ENCODE assay signal across 9 mouse cellular contexts in the genomic region with DNA sequence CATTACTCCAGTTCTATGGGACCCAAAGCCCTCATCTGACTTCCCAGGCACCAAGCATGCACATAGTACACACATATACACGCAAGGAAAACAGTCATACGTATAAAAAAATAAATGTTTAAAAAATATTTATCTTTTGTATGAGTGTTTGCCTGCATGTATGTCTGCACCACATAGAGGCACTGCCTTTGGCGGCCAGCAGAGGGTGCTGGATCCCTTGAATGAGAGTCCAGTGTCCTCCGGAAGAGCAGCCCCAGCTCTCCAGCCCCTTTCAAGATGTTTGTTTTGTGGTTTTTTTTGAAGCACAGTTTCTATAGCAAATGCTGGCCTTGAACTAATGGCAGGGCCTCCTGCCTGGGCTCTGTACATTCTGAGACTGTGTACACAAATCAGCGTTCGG. TPM values are rescaled to one million over a fixed set of nuclear protein-coding genes. Genes with fewer than 3 reads are reported as not detected.
DNase-seq lines count a peak whose midpoint lies in the region; ATAC-seq and TF ChIP-seq lines count a peak whose summit lies in the region.
"Had no signal": no experiment of that assay in that cellular context is flagged by ENCODE, and none has a peak within 500 bp of the region (broad histone marks: within the 10 kb centered on the region; RNA-seq: fewer than 3 reads in every experiment).

No protein-coding gene starts in this region.

- no peak overlapping the region for H3K4me2 ChIP-seq in heart, postnatal 0 days (ENCODE audit: low read depth, low read length)
- no peak overlapping the region for H3K4me2 ChIP-seq in limb, embryonic 11.5 days (ENCODE audit: low read depth, severe bottlenecking)
- H3K4me2 ChIP-seq in intestine, embryonic 15.5 days (replicated peaks), result no peak overlapping the region
- H3K4me2 ChIP-seq: lung, embryonic 15.5 days had no signal

- H3K9me3 ChIP-seq in heart, postnatal 0 days (replicated peaks; ENCODE audit: control insufficient read depth, low read length), result no peaks in the 10 kb centered on the region
- no peaks in the 10 kb centered on the region for H3K9me3 ChIP-seq in limb, embryonic 11.5 days (ENCODE audit: control insufficient read depth, low read length)
- H3K9me3 ChIP-seq in intestine, embryonic 15.5 days, result no peaks in the 10 kb centered on the region

- H3K27ac ChIP-seq in heart, postnatal 0 days (ENCODE audit: low read depth), result no peak overlapping the region
- no peak overlapping the region for H3K27ac ChIP-seq in limb, embryonic 11.5 days (replicated peaks; ENCODE audit: low read depth, low read length)
- no peak overlapping the region for H3K27ac ChIP-seq in intestine, embryonic 15.5 days
- H3K27ac ChIP-seq: lung, embryonic 15.5 days had no signal

- ATAC-seq in heart, postnatal 0 days (ENCODE audit: insufficient read depth, low read depth), result no peak
- ATAC-seq in common myeloid progenitor, adult 5-6 weeks (replicated peaks; ENCODE audit: low read depth, poor library complexity, severe bottlenecking), result 0 out of 2 replicates have a peak, but pooled peaks have one; percentile 42
- ATAC-seq in limb, embryonic 11.5 days (ENCODE audit: insufficient number of reproducible peaks, low FRiP score, low TSS enrichment, low read depth), result no peak
- no peak for ATAC-seq in intestine, embryonic 15.5 days

- WGBS in heart, postnatal 0 days, result 87% methylated on average over 6 of the region's 6 CpGs
- WGBS in limb, embryonic 11.5 days, result 84% methylated on average over 6 of the region's 6 CpGs
- WGBS in intestine, embryonic 15.5 days, result 78% methylated on average over 6 of the region's 6 CpGs

- H3K4me1 ChIP-seq in heart, postnatal 0 days (ENCODE audit: control insufficient read depth, insufficient read depth), result no peaks in the 10 kb centered on the region
- no peaks in the 10 kb centered on the region for H3K4me1 ChIP-seq in limb, embryonic 11.5 days (ENCODE audit: control insufficient read depth, insufficient read depth, low read length)
- H3K4me1 ChIP-seq in intestine, embryonic 15.5 days (replicated peaks), result no peaks in the 10 kb centered on the region
- H3K4me1 ChIP-seq: lung, embryonic 15.5 days had no signal

- TF ChIP-seq CTCF in heart, postnatal 0 days (IDR thresholded peaks at IDR 0.05; ENCODE audit: low read depth), result peak; percentile 39

- TF ChIP-seq EP300 in heart, postnatal 0 days (IDR thresholded peaks at IDR 0.05; ENCODE audit: low read depth), result no peak

- no peaks in the 10 kb centered on the region for H3K27me3 ChIP-seq in heart, postnatal 0 days (ENCODE audit: control insufficient read depth, insufficient read depth, low read length)
- no peaks in the 10 kb centered on the region for H3K27me3 ChIP-seq in limb, embryonic 11.5 days (ENCODE audit: control insufficient read depth, insufficient read depth, low read length)
- H3K27me3 ChIP-seq in intestine, embryonic 15.5 days (replicated peaks), result no peaks in the 10 kb centered on the region
- H3K27me3 ChIP-seq: lung, embryonic 15.5 days had no signal

- H3K36me3 ChIP-seq in heart, postnatal 0 days (replicated peaks; ENCODE audit: control insufficient read depth, insufficient read depth, low read length), result peaks cover 83% of the 10 kb centered on the region
- peaks cover 49% of the 10 kb centered on the region for H3K36me3 ChIP-seq in limb, embryonic 11.5 days (ENCODE audit: control insufficient read depth, insufficient read depth, low read length)
- H3K36me3 ChIP-seq in intestine, embryonic 15.5 days, result peaks cover 58% of the 10 kb centered on the region

- DNase-seq in heart, postnatal 0 days (ENCODE audit: low spot score), result peak; percentile 10
- no peak for DNase-seq in heart, adult 9 months (ENCODE audit: low spot score in 2 of 2)
- DNase-seq in urinary bladder, postnatal 14 days (ENCODE audit: low spot score), result peak; percentile 38
- DNase-seq in urinary bladder, adult 2 months (ENCODE audit: low spot score), result no peak
- peak; percentile 72 for DNase-seq in limb, embryonic 11.5 days (ENCODE audit: low spot score)
- peak; percentile 51 to 73 for DNase-seq in spleen, postnatal 4 days (ENCODE audit: low spot score in 2 of 2)

- H3K9ac ChIP-seq in heart, postnatal 0 days (replicated peaks; ENCODE audit: low read depth, low read length), result no peak overlapping the region
- H3K9ac ChIP-seq in limb, embryonic 11.5 days (ENCODE audit: low read length), result no peak overlapping the region
- no peak overlapping the region for H3K9ac ChIP-seq in intestine, embryonic 15.5 days
- H3K9ac ChIP-seq: lung, embryonic 15.5 days had no signal

- no peak overlapping the region for H3K4me3 ChIP-seq in heart, postnatal 0 days (ENCODE audit: low read depth, low read length)
- no peak overlapping the region for H3K4me3 ChIP-seq in limb, embryonic 11.5 days (ENCODE audit: low read depth, low read length)
- H3K4me3 ChIP-seq in intestine, embryonic 15.5 days (replicated peaks), result no peak overlapping the region
- H3K4me3 ChIP-seq: lung, embryonic 15.5 days had no signal

RNA-seq across cellular contexts. Expression of a gene that starts 24.4 kb away (rescaled TPM):
- 95.1 and 118 TPM in 2 replicates for total RNA-seq in heart, postnatal 0 days (2014; rRNA removed; ENCODE audit: low replicate concordance)
- 34.8 and 36.0 TPM in 2 replicates for polyA plus RNA-seq in heart, postnatal 0 days (2015; fragmentation: Nextera tagmentation; extraction: Ambion mirVana)
- 66.3 and 72.9 TPM in 2 replicates for polyA plus RNA-seq in urinary bladder, adult 2 months (2012; rRNA removed)
- total RNA-seq in common myeloid progenitor, adult 5-6 weeks (2017), result 46.0 and 50.2 TPM in 2 replicates
- polyA plus RNA-seq in limb, embryonic 11.5 days (2014; fragmentation: Nextera tagmentation; extraction: Ambion mirVana), result 75.6 and 84.4 TPM in 2 replicates
- 45.2 and 46.2 TPM in 2 replicates for polyA plus RNA-seq in intestine, embryonic 15.5 days (2015; fragmentation: Nextera tagmentation; extraction: Ambion mirVana)

RNA-seq across cellular contexts. Expression of a gene that starts 33.7 kb away (rescaled TPM):
- total RNA-seq in heart, postnatal 0 days (2014; rRNA removed; ENCODE audit: low replicate concordance), result 8.9 and 10.6 TPM in 2 replicates
- 13.1 and 14.3 TPM in 2 replicates for polyA plus RNA-seq in heart, postnatal 0 days (2015; fragmentation: Nextera tagmentation; extraction: Ambion mirVana)
- polyA plus RNA-seq in urinary bladder, adult 2 months (2012; rRNA removed), result 33.9 and 35.8 TPM in 2 replicates
- total RNA-seq in common myeloid progenitor, adult 5-6 weeks (2017), result 120 and 155 TPM in 2 replicates
- polyA plus RNA-seq in limb, embryonic 11.5 days (2014; fragmentation: Nextera tagmentation; extraction: Ambion mirVana), result 60.8 and 61.8 TPM in 2 replicates
- 31.4 and 31.5 TPM in 2 replicates for polyA plus RNA-seq in intestine, embryonic 15.5 days (2015; fragmentation: Nextera tagmentation; extraction: Ambion mirVana)

RNA-seq across cellular contexts. Expression of a gene that starts 45.7 kb away (rescaled TPM):
- total RNA-seq in heart, postnatal 0 days (2014; rRNA removed; ENCODE audit: low replicate concordance), result 17.9 and 18.5 TPM in 2 replicates
- polyA plus RNA-seq in heart, postnatal 0 days (2015; fragmentation: Nextera tagmentation; extraction: Ambion mirVana), result 30.9 and 31.0 TPM in 2 replicates
- polyA plus RNA-seq in urinary bladder, adult 2 months (2012; rRNA removed), result 44.0 and 46.8 TPM in 2 replicates
- total RNA-seq in common myeloid progenitor, adult 5-6 weeks (2017), result 62.9 and 63.5 TPM in 2 replicates
- polyA plus RNA-seq in limb, embryonic 11.5 days (2014; fragmentation: Nextera tagmentation; extraction: Ambion mirVana), result 53.8 and 56.3 TPM in 2 replicates
- polyA plus RNA-seq in intestine, embryonic 15.5 days (2015; fragmentation: Nextera tagmentation; extraction: Ambion mirVana), result 41.6 and 46.9 TPM in 2 replicates

RNA-seq across cellular contexts. Expression of a gene that starts 45.9 kb away (rescaled TPM):
- total RNA-seq in heart, postnatal 0 days (2014; rRNA removed; ENCODE audit: low replicate concordance), result 49.1 and 69.1 TPM in 2 replicates
- 65.0 and 65.8 TPM in 2 replicates for polyA plus RNA-seq in heart, postnatal 0 days (2015; fragmentation: Nextera tagmentation; extraction: Ambion mirVana)
- 47.4 and 47.8 TPM in 2 replicates for polyA plus RNA-seq in urinary bladder, adult 2 months (2012; rRNA removed)
- 29.9 and 31.4 TPM in 2 replicates for total RNA-seq in common myeloid progenitor, adult 5-6 weeks (2017)
- 85.9 and 91.7 TPM in 2 replicates for polyA plus RNA-seq in limb, embryonic 11.5 days (2014; fragmentation: Nextera tagmentation; extraction: Ambion mirVana)
- 65.8 and 68.9 TPM in 2 replicates for polyA plus RNA-seq in intestine, embryonic 15.5 days (2015; fragmentation: Nextera tagmentation; extraction: Ambion mirVana)

RNA-seq across cellular contexts. Expression of a gene that starts 58.6 kb away (rescaled TPM):
- 12.1 and 25.1 TPM in 2 replicates for total RNA-seq in heart, postnatal 0 days (2014; rRNA removed; ENCODE audit: low replicate concordance)
- 54.7 and 63.5 TPM in 2 replicates for polyA plus RNA-seq in heart, postnatal 0 days (2015; fragmentation: Nextera tagmentation; extraction: Ambion mirVana)
- polyA plus RNA-seq in urinary bladder, adult 2 months (2012; rRNA removed), result 66.6 and 70.3 TPM in 2 replicates
- 11.1 and 21.6 TPM in 2 replicates for total RNA-seq in common myeloid progenitor, adult 5-6 weeks (2017)
- 44.7 and 44.9 TPM in 2 replicates for polyA plus RNA-seq in limb, embryonic 11.5 days (2014; fragmentation: Nextera tagmentation; extraction: Ambion mirVana)
- 68.6 and 71.8 TPM in 2 replicates for polyA plus RNA-seq in intestine, embryonic 15.5 days (2015; fragmentation: Nextera tagmentation; extraction: Ambion mirVana)

Comparison
In these comparisons a context has a peak if more than half of its experiments do, and no peak if none do; other contexts are left out.
1. DNase-seq: peak in heart, postnatal 0 days (single experiment), urinary bladder, postnatal 14 days (single experiment), limb, embryonic 11.5 days (single experiment) and spleen, postnatal 4 days (2 of 2); none in heart, adult 9 months (0 of 2) and urinary bladder, adult 2 months (single experiment).